Mouse (Mus musculus) spleen, adult 2 months (tissue): ENCODE results near the gene Arhgap31. TPM values are rescaled to one million over a fixed set of nuclear protein-coding genes. Genes with fewer than 3 reads are reported as not detected.

Experiments used
- DNase-seq, 2 experiments: peaks; one replicate each; pipeline versions ENCODE4 v3.0.0 to v3.0.0-alpha.2; 2012 to 2021; ENCODE audit warnings: low spot score in 2 of 2, low read depth in 1 of 2
- H3K27ac ChIP-seq: fragments of 200-500 bp; 2 replicates; pipeline ENCODE4 v1.5.1; 2012; ENCODE audit warnings: low read length, inconsistent platforms; ENCODE audit not compliant: insufficient read depth
- H3K27me3 ChIP-seq: fragments of 200-500 bp; 2 replicates; pipeline ENCODE4 v1.6.1; 2012; ENCODE audit warnings: mild to moderate bottlenecking, moderate library complexity, low read length, inconsistent platforms; ENCODE audit not compliant: control insufficient read depth, insufficient read depth
- H3K36me3 ChIP-seq: fragments of 200-500 bp; 2 replicates; pipeline ENCODE4 v1.6.1; 2012; ENCODE audit warnings: mild to moderate bottlenecking, low read length, inconsistent platforms; ENCODE audit not compliant: control insufficient read depth, insufficient read depth
- H3K4me1 ChIP-seq: fragments of 200-500 bp; 2 replicates; pipeline ENCODE4 v1.6.1; 2011; ENCODE audit warnings: inconsistent platforms; ENCODE audit not compliant: control insufficient read depth, insufficient read depth, insufficient read length
- H3K4me3 ChIP-seq: fragments of 200-500 bp; 2 replicates; pipeline ENCODE4 v1.5.1; 2011; ENCODE audit warnings: mild to moderate bottlenecking, inconsistent platforms; ENCODE audit not compliant: insufficient read depth, insufficient read length; ENCODE audit errors: extremely low read depth
- CTCF ChIP-seq: fragments of 200-500 bp; IDR thresholded peaks from 2 replicates; pipeline ENCODE4 v1.5.1; 2011; ENCODE audit warnings: mild to moderate bottlenecking, inconsistent platforms; ENCODE audit not compliant: insufficient read depth, insufficient read length, insufficient replicate concordance; ENCODE audit errors: extremely low read depth
- POLR2A ChIP-seq: fragments of 200-500 bp; IDR thresholded peaks from 2 replicates; pipeline ENCODE4 v1.6.1; 2011; ENCODE audit warnings: low read depth, low read length, inconsistent platforms
- WGBS: fragments of 180-500 bp; shearing (Covaris S2); methylation state at CpG from one replicate; pipeline ENCODE4 v1.1.7; 2018; 5-methylcytosine and 5-hydroxymethylcytosine counted together
- polyA plus RNA-seq: library from polyadenylated mRNA; depleted of rRNA; stranded (reverse); fragments of >200 nt; gene quantifications from 2 replicates; pipeline ENCODE4 v1.2.3, GENCODE M21; 2012

The Arhgap31 gene
- polyA plus RNA-seq, 1 experiment: 3.7 TPM

DNA sequence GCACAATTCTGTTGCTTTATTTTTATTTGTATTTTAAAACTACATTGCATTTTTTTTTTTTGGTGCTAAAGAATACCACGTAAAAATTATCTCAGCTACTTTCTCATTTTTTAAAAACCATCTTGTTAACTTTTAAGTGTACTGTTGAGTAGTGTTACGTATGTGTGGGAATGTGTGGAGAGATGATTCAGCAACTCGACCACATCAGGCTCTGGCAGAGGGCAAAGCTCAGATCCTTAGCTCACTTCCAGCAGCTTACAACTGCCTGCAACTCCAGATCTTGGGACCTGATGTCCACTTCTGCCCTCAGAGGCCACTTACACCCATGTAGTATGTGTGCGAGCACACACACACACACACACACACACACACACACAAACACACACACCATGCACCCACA lies 43.5 kb upstream of the Arhgap31 start:
- H3K27ac ChIP-seq: no peak overlapping the region
- peaks cover 6% of the 10 kb centered on the region; the same call in 1 of the 2 replicates for H3K4me1 ChIP-seq
- TF ChIP-seq CTCF: no peak
- H3K36me3 ChIP-seq: no peaks in the 10 kb centered on the region
- H3K27me3 ChIP-seq: no peaks in the 10 kb centered on the region
- WGBS: 58% methylated on average over 4 of the region's 4 CpGs
- DNase-seq: no peak
- H3K4me3 ChIP-seq: no peak overlapping the region

DNA sequence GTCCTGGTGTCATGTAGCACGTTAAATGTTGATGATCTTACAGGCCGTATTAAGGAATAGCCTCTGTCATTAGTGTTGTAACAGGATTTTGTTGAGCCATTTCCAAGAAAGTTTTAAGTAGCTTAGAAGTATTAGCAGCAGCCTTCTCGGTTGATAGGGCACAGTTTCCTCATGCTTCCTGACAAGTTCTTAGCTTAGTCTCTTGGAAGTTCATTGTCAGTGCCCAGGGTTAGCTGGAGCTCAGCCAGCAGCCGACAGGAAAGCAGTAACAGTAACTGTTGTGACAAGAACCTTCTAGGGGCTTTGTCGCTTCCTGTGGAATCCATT lies 43.1 kb upstream of the Arhgap31 start:
- Histone ChIP-seq H3K36me3 (no peaks in the 10 kb centered on the region), H3K27ac (no peak overlapping the region), H3K4me3 (no peak overlapping the region), H3K4me1 (peaks cover 4% of the 10 kb centered on the region; the same call in 1 of the 2 replicates), H3K27me3 (no peaks in the 10 kb centered on the region)
- no peak for TF ChIP-seq POLR2A
- TF ChIP-seq CTCF: no peak
- no peak for DNase-seq
- WGBS: 28% methylated on average over 5 of the region's 5 CpGs

DNA sequence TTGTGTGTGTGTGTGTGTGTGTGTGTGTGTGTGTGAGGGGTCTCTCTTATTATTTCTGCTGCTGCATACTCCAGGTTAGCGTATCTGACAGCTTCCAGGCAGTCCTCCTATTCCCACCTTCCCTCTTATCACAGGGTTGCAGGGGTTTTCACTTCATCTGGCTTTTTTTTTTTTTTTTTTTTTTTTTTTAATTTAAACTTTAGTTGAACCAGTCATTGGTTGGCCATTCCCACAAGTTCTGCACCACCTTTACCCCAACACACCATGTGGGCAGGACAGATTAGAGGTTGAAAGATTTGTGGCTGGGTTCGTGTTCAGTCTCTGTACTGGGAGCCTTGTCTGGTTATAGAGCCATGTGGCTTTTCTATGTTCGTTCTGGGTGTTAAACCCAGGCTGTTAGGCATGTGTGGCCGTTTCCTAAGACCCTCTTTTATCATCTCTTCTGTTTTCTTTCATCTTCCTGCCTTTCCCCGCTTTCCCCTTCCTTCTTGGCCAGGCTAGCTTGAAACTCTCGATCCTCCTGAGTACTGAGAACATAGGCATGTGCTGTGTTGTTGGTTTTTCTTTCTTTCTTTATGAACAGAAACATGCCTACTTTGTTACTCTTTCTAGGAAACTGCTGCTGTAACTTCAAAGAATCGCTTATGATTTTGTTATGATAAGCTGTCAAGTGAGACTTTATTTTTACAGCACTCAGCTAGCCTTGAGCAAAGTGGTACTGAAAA lies 42.5 kb upstream of the Arhgap31 start:
- Histone ChIP-seq H3K4me1 (no peaks in the 10 kb centered on the region), H3K27ac (no peak overlapping the region), H3K4me3 (no peak overlapping the region), H3K36me3 (no peaks in the 10 kb centered on the region), H3K27me3 (no peaks in the 10 kb centered on the region)
- 20% methylated on average over 7 of the region's 7 CpGs for WGBS
- DNase-seq: no peak
- TF ChIP-seq POLR2A (no peak), CTCF (no peak)

DNA sequence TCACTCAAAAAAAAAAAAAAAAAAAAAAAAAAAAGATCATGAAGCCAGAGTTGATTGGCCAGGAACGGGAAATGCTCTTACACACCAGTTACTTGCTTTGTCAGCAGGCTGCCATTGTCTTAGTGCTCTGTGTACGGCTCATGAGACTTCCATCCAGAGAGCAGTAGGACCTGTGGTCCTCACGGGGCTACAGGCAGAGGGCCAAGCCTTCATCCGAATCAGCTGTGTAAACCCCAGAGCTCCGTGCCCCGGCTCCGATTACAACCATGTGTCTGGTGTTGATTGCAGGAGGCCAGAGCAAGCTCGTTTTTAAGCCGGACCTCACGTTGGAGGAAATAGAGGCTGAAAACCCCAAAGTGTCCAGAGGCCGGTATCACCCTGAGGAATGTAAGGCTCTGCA lies 40.6 kb upstream of the Arhgap31 start:
- TF ChIP-seq CTCF: no peak
- TF ChIP-seq POLR2A: no peak
- Histone ChIP-seq H3K4me3 (peak overlapping the region; percentile 5; the same call in 1 of the 2 replicates), H3K4me1 (no peaks in the 10 kb centered on the region), H3K27me3 (no peaks in the 10 kb centered on the region), H3K27ac (no peak overlapping the region), H3K36me3 (no peaks in the 10 kb centered on the region)
- DNase-seq: no peak
- 83% methylated on average over 11 of the region's 11 CpGs for WGBS

DNA sequence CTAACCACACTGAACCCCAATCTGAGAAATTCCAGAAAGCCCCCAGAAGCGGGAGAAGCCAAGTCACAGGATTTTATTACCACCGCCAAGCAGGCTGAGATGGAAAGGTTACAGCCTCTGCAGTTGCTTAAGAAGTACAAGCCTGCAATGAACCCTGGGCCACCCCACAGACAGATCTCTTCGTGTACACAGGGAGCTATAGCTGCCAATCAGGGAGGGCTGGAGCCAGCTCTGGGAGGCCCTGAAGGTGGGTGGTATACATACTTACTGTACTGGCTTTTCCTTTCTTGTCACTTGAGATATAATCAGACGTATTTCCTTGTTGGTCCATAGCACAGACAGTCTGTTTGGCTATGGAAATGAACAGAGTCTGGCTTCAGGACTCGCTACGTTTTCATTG lies 37.7 kb upstream of the Arhgap31 start:
- no peak overlapping the region for H3K4me3 ChIP-seq
- no peaks in the 10 kb centered on the region for H3K4me1 ChIP-seq
- WGBS: 86% methylated on average over 6 of the region's 6 CpGs
- no peak overlapping the region for H3K27ac ChIP-seq
- no peak for DNase-seq
- no peaks in the 10 kb centered on the region for H3K27me3 ChIP-seq
- H3K36me3 ChIP-seq: no peaks in the 10 kb centered on the region
- TF ChIP-seq POLR2A (no peak), CTCF (no peak)

DNA sequence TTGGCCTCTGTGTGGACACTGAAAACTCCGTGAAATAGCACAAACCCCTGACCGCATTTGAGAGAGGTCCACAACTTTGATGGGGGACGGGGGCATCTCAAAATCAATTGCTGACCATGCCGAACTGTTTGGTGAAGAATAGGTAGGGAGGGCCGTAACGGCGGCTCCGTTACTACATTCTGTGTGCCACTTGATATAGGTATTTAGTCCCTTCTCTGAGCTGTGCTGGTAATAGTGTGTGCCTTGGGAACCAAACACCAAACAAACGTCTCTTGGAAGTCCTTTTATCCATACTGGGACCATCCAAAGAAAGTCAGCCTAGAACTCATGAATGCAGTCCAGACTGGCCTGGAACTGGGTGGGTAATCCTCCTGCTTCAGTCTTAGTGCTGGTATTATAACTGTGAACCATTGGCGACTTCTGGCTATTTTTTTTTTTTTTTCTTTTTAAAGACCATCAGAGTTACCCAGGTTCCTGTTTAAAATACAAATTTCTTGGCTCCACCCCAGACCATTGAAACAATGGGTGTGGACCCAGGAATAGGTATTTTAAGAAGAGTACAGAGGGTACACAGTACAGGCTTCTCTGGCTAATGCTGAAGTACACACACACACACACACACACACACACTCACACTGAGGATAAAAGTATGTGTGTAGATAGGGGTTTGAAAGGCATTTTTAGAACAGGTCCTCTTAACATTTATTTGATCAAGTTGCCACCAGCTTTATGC lies 31.0 kb upstream of the Arhgap31 start:
- no peaks in the 10 kb centered on the region for H3K27me3 ChIP-seq
- TF ChIP-seq CTCF: no peak
- TF ChIP-seq POLR2A: no peak
- DNase-seq: no peak
- H3K27ac ChIP-seq: no peak overlapping the region
- no peaks in the 10 kb centered on the region for H3K36me3 ChIP-seq
- 92% methylated on average over 10 of the region's 10 CpGs for WGBS
- no peak overlapping the region for H3K4me3 ChIP-seq
- H3K4me1 ChIP-seq: peaks cover 3% of the 10 kb centered on the region; the same call in 1 of the 2 replicates

DNA sequence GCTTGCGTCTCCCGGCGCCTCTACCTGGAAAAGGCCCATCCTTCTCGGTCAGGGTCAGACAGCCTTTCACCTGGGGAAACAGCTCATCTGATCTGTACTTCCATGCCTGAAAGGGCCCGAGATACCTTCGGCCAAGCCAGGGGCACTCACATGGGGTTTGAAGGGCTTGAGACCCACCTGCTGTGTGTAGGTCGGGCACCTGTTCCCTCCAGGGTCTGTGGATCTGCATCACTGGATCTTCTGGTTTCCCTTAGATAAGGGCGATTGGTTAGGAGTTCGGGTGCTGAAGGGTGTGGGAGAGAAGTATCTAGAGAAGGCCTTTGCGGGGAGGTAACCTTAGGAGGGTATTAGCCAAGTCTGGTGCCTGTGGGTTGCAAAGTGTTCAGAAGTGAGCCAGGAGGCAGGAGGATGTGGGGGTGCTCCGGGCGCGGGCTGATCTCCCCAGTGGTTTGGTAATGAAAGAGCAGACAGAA lies 29.6 kb upstream of the Arhgap31 start:
- Histone ChIP-seq H3K4me1 (peaks cover 3% of the 10 kb centered on the region; the same call in 1 of the 2 replicates), H3K4me3 (peak overlapping the region; percentile 63; the same call in 1 of the 2 replicates), H3K36me3 (no peaks in the 10 kb centered on the region), H3K27ac (no peak overlapping the region), H3K27me3 (no peaks in the 10 kb centered on the region)
- TF ChIP-seq CTCF (no peak), POLR2A (no peak)
- under 1% methylated on average over 13 of the region's 13 CpGs for WGBS
- no peak for DNase-seq
